Mouse (Mus musculus): ENCODE results near the gene Plch1.

- TF ChIP-seq CTCF (IDR thresholded peaks at IDR 0.05; ENCODE audit: borderline replicate concordance, insufficient read depth, low read length) (no peak), POLR2A (IDR thresholded peaks at IDR 0.05; ENCODE audit: low read depth, low read length) (no peak)
Observed at GRCm38 (mm10) chr3:63892154-63892553, 7.1 kb downstream of the Plch1 start.

Measured in embryonic fibroblast, embryonic 13.5 days (primary cell).